In the genomic region with DNA sequence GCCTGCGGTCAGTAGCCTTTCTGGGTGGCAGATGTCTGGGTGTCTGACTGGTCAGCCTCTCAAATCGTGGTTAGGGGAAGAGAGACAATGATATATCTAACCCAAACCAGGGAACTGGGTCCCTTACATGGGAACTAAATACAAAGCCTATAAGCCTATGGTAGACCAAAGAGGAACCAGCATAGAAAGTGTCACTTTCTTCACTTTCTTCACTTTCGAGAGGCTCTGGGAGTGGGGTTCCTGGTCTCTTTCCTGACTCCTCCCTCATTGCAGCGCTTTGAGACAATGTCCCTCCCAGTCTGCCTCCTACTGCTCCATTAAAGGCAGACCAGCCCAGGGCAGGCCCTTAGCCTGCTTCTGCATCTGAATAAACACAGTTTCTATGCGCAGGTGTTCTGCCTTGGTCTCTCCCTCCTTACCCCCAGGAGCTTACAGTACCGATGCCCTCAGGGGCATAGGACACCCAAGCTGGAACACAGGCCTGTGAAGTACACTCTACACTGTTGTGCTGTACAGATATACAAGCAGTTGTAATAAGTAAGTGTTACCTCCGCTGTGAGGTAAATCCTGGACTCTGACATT, we compare ENCODE assay signal across 35 mouse cellular contexts. TPM values are rescaled to one million over a fixed set of nuclear protein-coding genes. Genes with fewer than 3 reads are reported as not detected.
A peak's percentile ranks its signal among the peaks of the same experiment; 100 is the strongest.
DNase-seq lines count a peak whose midpoint lies in the region; ATAC-seq and TF ChIP-seq lines count a peak whose summit lies in the region.
"Had no signal": no experiment of that assay in that cellular context is flagged by ENCODE, and none has a peak within 500 bp of the region (broad histone marks: within the 10 kb centered on the region; RNA-seq: fewer than 3 reads in every experiment).

No protein-coding gene starts in this region.

- H3K27ac ChIP-seq in bone marrow macrophage, adult 2 months (ENCODE audit: insufficient read depth, low read depth, low read length) = 0 out of 2 replicates have a peak overlapping the region, but pooled peaks have one; percentile 0
- H3K27ac ChIP-seq: embryonic facial prominence, embryonic 13.5 days; heart, embryonic 10.5 days; hindbrain, embryonic 14.5 days; midbrain, embryonic 12.5 days had no signal

- no peak overlapping the region for H3K4me3 ChIP-seq in bone marrow macrophage, adult 2 months (ENCODE audit: insufficient read depth, low read length)
- H3K4me3 ChIP-seq: embryonic facial prominence, embryonic 13.5 days; erythroblast, embryonic 14.5 days; heart, embryonic 10.5 days; midbrain, embryonic 12.5 days had no signal

- peaks cover 21% of the 10 kb centered on the region for H3K4me1 ChIP-seq in bone marrow macrophage, adult 2 months (ENCODE audit: control insufficient read depth, insufficient read depth, low read length)
- H3K4me1 ChIP-seq: embryonic facial prominence, embryonic 13.5 days; heart, embryonic 10.5 days; midbrain, embryonic 12.5 days had no signal

- no peak for TF ChIP-seq CTCF in bone marrow macrophage, adult 2 months (IDR thresholded peaks at IDR 0.05; ENCODE audit: low read depth, low read length)

- peak; percentile 59 for DNase-seq in kidney, adult 9 months
- no peak for DNase-seq in kidney, adult 18-20 months
- peak; percentile 49 for DNase-seq in ES-CJ7 (ENCODE audit: low read depth, low spot score)
- no peak for DNase-seq in layer of hippocampus, postnatal 14 days (ENCODE audit: low spot score in 2 of 2)
- no peak for DNase-seq in frontal cortex, postnatal 10 days (ENCODE audit: low spot score in 2 of 2)
- DNase-seq: adrenal gland, adult 8-10 months; B cell, adult 2 months; cerebellum, adult 18-20 months; cerebellum, postnatal 14 days; heart, postnatal 4 days; lung, adult 18-20 months; lung, postnatal 10 days; right cerebral cortex, postnatal 25 days; spleen, adult 18-20 months had no signal

- ATAC-seq in monocyte, adult 5-6 weeks (replicated peaks; ENCODE audit: insufficient number of reproducible peaks, low FRiP score, low TSS enrichment, poor library complexity, severe bottlenecking) = 0 out of 2 replicates have a peak, but pooled peaks have one; percentile 29
- ATAC-seq: forebrain, embryonic 14.5 days; inflammation-experienced regulatory T-cells, adult 6 months had no signal

- TF ChIP-seq POLR2A in bone marrow macrophage, adult 2 months (IDR thresholded peaks at IDR 0.05; ENCODE audit: borderline replicate concordance, low read depth, low read length) = no peak

RNA-seq across cellular contexts. Expression of a gene that starts 9.5 kb away (rescaled TPM):
- polyA plus RNA-seq in bone marrow macrophage, adult 2 months (2012; ENCODE audit: insufficient read depth, insufficient read length, missing spikeins) = not detected in 2 replicates
- not detected in 3 replicates for total RNA-seq in monocyte, adult 5-6 weeks (2017)
- 10 to 100 TPM in 1 of 2 experiments, 1 to 10 TPM in 1; 8.4 to 10.7 TPM for total RNA-seq in layer of hippocampus, postnatal 14 days (2021)
- polyA plus RNA-seq: erythroblast, embryonic 14.5 days had no signal

RNA-seq across cellular contexts. Expression of a gene that starts 16.1 kb away (rescaled TPM):
- 5.5 and 6.8 TPM in 2 replicates for polyA plus RNA-seq in bone marrow macrophage, adult 2 months (2012; ENCODE audit: insufficient read depth, insufficient read length, missing spikeins)
- total RNA-seq in monocyte, adult 5-6 weeks (2017) = 13.7 to 16.8 TPM (median 16.1 TPM) in 3 replicates
- 10 to 100 TPM; 18.5 to 29.9 TPM for total RNA-seq in layer of hippocampus, postnatal 14 days (2021)

RNA-seq across cellular contexts. Expression of a gene that starts 29.8 kb away (rescaled TPM):
- 28.9 and 32.7 TPM in 2 replicates for polyA plus RNA-seq in bone marrow macrophage, adult 2 months (2012; ENCODE audit: insufficient read depth, insufficient read length, missing spikeins)
- 70.0 to 110 TPM (median 79.4 TPM) in 3 replicates for total RNA-seq in monocyte, adult 5-6 weeks (2017)
- 100 to 1,000 TPM in 1 of 2 experiments, 10 to 100 TPM in 1; 90.5 to 105 TPM for total RNA-seq in layer of hippocampus, postnatal 14 days (2021)

RNA-seq across cellular contexts. Expression of a gene that starts 33.3 kb away (rescaled TPM):
- polyA plus RNA-seq in bone marrow macrophage, adult 2 months (2012; ENCODE audit: insufficient read depth, insufficient read length, missing spikeins) = not detected in 2 replicates
- not detected in 3 replicates for total RNA-seq in monocyte, adult 5-6 weeks (2017)
- total RNA-seq in layer of hippocampus, postnatal 14 days (2021) = not detected
- total RNA-seq: adrenal gland, adult 8-10 months; CH12.LX; gastrocnemius, adult 8-10 months; heart, postnatal 4 days; left cerebral cortex, adult 8-10 months had no signal
- polyA plus RNA-seq: embryonic facial prominence, embryonic 13.5 days; erythroblast, embryonic 14.5 days; forebrain, embryonic 14.5 days; frontal cortex, adult 2 months; gonadal fat pad, adult 2 months; heart, embryonic 10.5 days; heart, embryonic 16.5 days; hindbrain, embryonic 14.5 days; inflammation-experienced regulatory T-cells, adult 6 months; large intestine, adult 2 months; limb, embryonic 11.5 days; liver, embryonic 11.5 days; midbrain, embryonic 12.5 days; neural tube, embryonic 11.5 days; thymus, postnatal 0 days had no signal

RNA-seq across cellular contexts. Expression of a gene that starts 33.4 kb away (rescaled TPM):
- polyA plus RNA-seq in bone marrow macrophage, adult 2 months (2012; ENCODE audit: insufficient read depth, insufficient read length, missing spikeins) = not detected in 2 replicates
- not detected in 3 replicates for total RNA-seq in monocyte, adult 5-6 weeks (2017)
- total RNA-seq in layer of hippocampus, postnatal 14 days (2021) = under 1 TPM; 0.67 to 0.74 TPM
- total RNA-seq: adrenal gland, adult 8-10 months; CH12.LX; gastrocnemius, adult 8-10 months; heart, postnatal 4 days; layer of hippocampus, postnatal 10 days had no signal
- polyA plus RNA-seq: liver, embryonic 11.5 days had no signal

Comparison
In these comparisons a context has a peak if more than half of its experiments do, and no peak if none do; other contexts are left out.
1. DNase-seq: peak in kidney, adult 9 months (single experiment) and ES-CJ7 (single experiment); none in kidney, adult 18-20 months (single experiment), layer of hippocampus, postnatal 14 days (0 of 2) and frontal cortex, postnatal 10 days (0 of 2).